Mouse (Mus musculus) myocyte (in vitro differentiated cells): Measurements from ENCODE around the gene Gm8797. TPM values are rescaled to one million over a fixed set of nuclear protein-coding genes. Genes with fewer than 3 reads are reported as not detected.
"Not testable (repeated sequence)": the region's sequence is repeated elsewhere in the genome, so short reads cannot be mapped to it uniquely, and the experiment has no call there.

Experiments
- H3K27me3 ChIP-seq: one replicate; pipeline ENCODE4 v1.6.1; 2011; ENCODE audit not compliant: control insufficient read depth, insufficient read depth, insufficient read length
- H3K36me3 ChIP-seq: one replicate; pipeline ENCODE4 v1.6.1; 2011; ENCODE audit not compliant: control insufficient read depth, insufficient read depth
- H3K4me2 ChIP-seq: one replicate; pipeline ENCODE4 v1.6.1; 2011; ENCODE audit warnings: low read depth, control low read depth
- H3K4me3 ChIP-seq: one replicate; pipeline ENCODE4 v1.5.1; 2011; ENCODE audit warnings: mild to moderate bottlenecking, control low read depth, moderate library complexity
- H3K79me2 ChIP-seq: one replicate; pipeline ENCODE4 v1.6.1; 2011; ENCODE audit not compliant: control insufficient read depth, insufficient read depth
- H3ac ChIP-seq: one replicate; pipeline ENCODE4 v1.6.1; 2011; ENCODE audit not compliant: control insufficient read depth, insufficient read length
- CEBPB ChIP-seq: IDR thresholded peaks from 2 replicates; pipeline ENCODE4 v1.6.1; 2011; ENCODE audit warnings: mild to moderate bottlenecking, moderate library complexity; ENCODE audit not compliant: poor library complexity, insufficient read depth, severe bottlenecking
- E2F4 ChIP-seq: IDR thresholded peaks from one replicate; pipeline ENCODE4 v1.6.1; 2011; ENCODE audit warnings: mild to moderate bottlenecking, control low read depth, moderate library complexity; ENCODE audit not compliant: insufficient read depth
- MAX ChIP-seq: IDR thresholded peaks from one replicate; pipeline ENCODE4 v1.6.1; 2011; ENCODE audit warnings: low read depth, mild to moderate bottlenecking, control low read depth
- MYOD1 ChIP-seq, 3 experiments: IDR thresholded peaks; one replicate each; pipeline ENCODE4 v1.6.1; 2011; ENCODE audit warnings: control low read depth in 2 of 3, low read depth in 2 of 3, mild to moderate bottlenecking in 2 of 3, moderate library complexity in 1 of 3; ENCODE audit not compliant: insufficient read length in 2 of 3, control insufficient read depth in 1 of 3
- MYOG ChIP-seq, 3 experiments: IDR thresholded peaks; one replicate each; pipeline ENCODE4 v1.6.1; 2011; ENCODE audit warnings: control low read depth in 2 of 3, low read depth in 2 of 3, mild to moderate bottlenecking in 2 of 3; ENCODE audit not compliant: insufficient read length in 2 of 3, control insufficient read depth in 1 of 3, insufficient read depth in 1 of 3
- POLR2A ChIP-seq: IDR thresholded peaks from one replicate; pipeline ENCODE4 v1.6.1; 2011; ENCODE audit warnings: low read depth, mild to moderate bottlenecking, control low read depth, moderate library complexity; ENCODE audit not compliant: insufficient read length
- POLR2AphosphoS2 ChIP-seq: IDR thresholded peaks from one replicate; pipeline ENCODE4 v1.6.1; 2011; ENCODE audit warnings: low read depth, control low read depth; ENCODE audit not compliant: insufficient read length
- REST ChIP-seq: IDR thresholded peaks from one replicate; pipeline ENCODE4 v1.6.1; 2011; ENCODE audit warnings: mild to moderate bottlenecking, control low read depth, moderate library complexity; ENCODE audit not compliant: insufficient read depth, insufficient read length
- SRF ChIP-seq: IDR thresholded peaks from one replicate; pipeline ENCODE4 v1.6.1; 2011; ENCODE audit warnings: low read depth; ENCODE audit not compliant: control insufficient read depth, insufficient read length
- TCF12 ChIP-seq: IDR thresholded peaks from one replicate; pipeline ENCODE4 v1.6.1; 2011; ENCODE audit warnings: mild to moderate bottlenecking, control low read depth; ENCODE audit not compliant: poor library complexity, insufficient read depth, severe bottlenecking
- TCF3 ChIP-seq: IDR thresholded peaks from one replicate; pipeline ENCODE4 v1.6.1; 2011; ENCODE audit warnings: low read depth, control low read depth; ENCODE audit not compliant: insufficient read length
- USF1 ChIP-seq: IDR thresholded peaks from one replicate; pipeline ENCODE4 v1.6.1; 2011; ENCODE audit warnings: low read depth, mild to moderate bottlenecking, control low read depth, moderate library complexity
- polyA plus RNA-seq: library from polyadenylated mRNA; unstranded; fragments of >200 nt; fragmentation: generic; extraction: Trizol; gene quantifications from one replicate; pipeline ENCODE4 v1.2.1, GENCODE M21; 2012; ENCODE audit warnings: missing spikeins

Gm8797 gene
- 1.1 TPM for polyA plus RNA-seq

DNA sequence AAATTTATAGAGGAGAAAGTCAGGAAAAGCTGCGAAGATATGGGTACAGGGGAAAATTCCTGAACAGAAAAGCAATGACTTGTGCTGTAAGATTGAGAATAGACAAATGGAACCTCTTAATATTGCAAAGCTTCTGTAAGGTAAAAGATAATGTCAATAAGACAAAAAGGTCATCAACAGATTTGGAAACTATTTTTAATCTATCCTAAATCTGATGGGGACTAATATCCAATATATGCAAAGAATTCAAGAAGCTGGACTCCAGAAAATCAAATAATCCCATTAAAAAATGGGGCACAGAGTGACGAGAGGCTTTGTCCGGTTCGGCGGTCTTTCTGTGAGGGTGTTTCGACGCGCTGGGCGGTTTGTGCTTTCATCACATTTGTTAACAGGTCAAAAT, at the start of gene Gm8797:
TSS of gene Gm8797 (plus strand) at position 301 of the 400 bp plus-strand sequence.
- not testable (repeated sequence) for H3ac ChIP-seq, H3K4me3 ChIP-seq, H3K4me2 ChIP-seq, H3K27me3 ChIP-seq, H3K36me3 ChIP-seq, H3K79me2 ChIP-seq

DNA sequence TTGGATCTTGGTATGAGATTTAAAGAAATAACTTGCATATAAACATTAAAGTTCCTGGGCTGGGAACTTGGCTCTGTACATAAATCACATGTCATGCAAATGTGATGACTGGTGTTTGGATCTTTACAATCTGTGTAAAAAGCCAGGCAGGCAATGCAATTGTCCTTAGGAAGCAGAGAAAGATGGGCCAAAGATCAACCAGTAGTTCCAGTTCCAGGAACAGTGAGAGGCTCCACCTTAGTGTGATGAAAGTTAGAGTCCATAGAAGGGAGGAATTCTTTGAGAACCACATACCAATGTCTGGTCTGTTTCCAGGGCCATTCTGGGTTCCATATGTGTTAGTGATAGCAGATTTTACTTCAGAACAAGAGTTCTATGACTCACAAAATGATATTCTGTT, 36.1 kb upstream of the Gm8797 start:
- no peaks in the 10 kb centered on the region for H3K79me2 ChIP-seq
- H3K27me3 ChIP-seq: no peaks in the 10 kb centered on the region
- no peak overlapping the region for H3ac ChIP-seq
- no peaks in the 10 kb centered on the region for H3K36me3 ChIP-seq
- H3K4me2 ChIP-seq: no peak overlapping the region
- H3K4me3 ChIP-seq: no peak overlapping the region
- TF ChIP-seq POLR2A: no peak
- no peak for TF ChIP-seq USF1
- TF ChIP-seq MYOD1 (IDR thresholded peaks at IDR 0.05; ENCODE audit: control insufficient read depth in 1 of 3, insufficient read length in 2 of 3, low read depth in 2 of 3): no peak
- TF ChIP-seq TCF3: no peak
- no peak for TF ChIP-seq REST
- no peak for TF ChIP-seq CEBPB
- no peak for TF ChIP-seq TCF12
- no peak for TF ChIP-seq MAX
- TF ChIP-seq E2F4: no peak
- TF ChIP-seq SRF: no peak
- TF ChIP-seq POLR2AphosphoS2: no peak
- no peak for TF ChIP-seq MYOG (IDR thresholded peaks at IDR 0.05; ENCODE audit: control insufficient read depth in 1 of 3, insufficient read depth in 1 of 3, insufficient read length in 2 of 3, low read depth in 2 of 3)

DNA sequence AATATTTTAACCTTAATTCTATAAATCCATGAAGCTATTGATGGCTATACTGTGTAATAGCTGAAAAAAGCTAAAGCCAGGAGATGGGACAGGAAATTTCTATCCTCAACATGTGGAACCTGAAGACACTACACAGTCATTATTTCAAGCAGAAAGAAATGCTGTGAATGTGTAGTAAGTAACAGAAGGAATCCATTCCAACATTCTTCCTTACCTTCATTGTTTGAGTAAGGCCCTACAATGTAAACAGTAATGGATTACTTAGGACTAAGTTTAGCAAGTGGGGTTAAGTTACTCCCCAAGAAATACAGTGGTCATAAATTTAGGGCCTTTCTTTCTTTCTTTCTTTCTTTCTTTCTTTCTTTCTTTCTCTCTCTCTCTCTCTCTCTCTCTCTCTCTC, 17.7 kb upstream of the Gm8797 start:
- H3K79me2 ChIP-seq: no peaks in the 10 kb centered on the region
- H3K4me3 ChIP-seq: no peak overlapping the region
- H3K27me3 ChIP-seq: no peaks in the 10 kb centered on the region
- no peaks in the 10 kb centered on the region for H3K36me3 ChIP-seq
- TF ChIP-seq E2F4 (no peak), POLR2AphosphoS2 (no peak), POLR2A (no peak), MYOG (IDR thresholded peaks at IDR 0.05; ENCODE audit: control insufficient read depth in 1 of 3, insufficient read depth in 1 of 3, insufficient read length in 2 of 3, low read depth in 2 of 3) (no peak), TCF3 (no peak), TCF12 (no peak)
- no peak overlapping the region for H3ac ChIP-seq
- no peak overlapping the region for H3K4me2 ChIP-seq

DNA sequence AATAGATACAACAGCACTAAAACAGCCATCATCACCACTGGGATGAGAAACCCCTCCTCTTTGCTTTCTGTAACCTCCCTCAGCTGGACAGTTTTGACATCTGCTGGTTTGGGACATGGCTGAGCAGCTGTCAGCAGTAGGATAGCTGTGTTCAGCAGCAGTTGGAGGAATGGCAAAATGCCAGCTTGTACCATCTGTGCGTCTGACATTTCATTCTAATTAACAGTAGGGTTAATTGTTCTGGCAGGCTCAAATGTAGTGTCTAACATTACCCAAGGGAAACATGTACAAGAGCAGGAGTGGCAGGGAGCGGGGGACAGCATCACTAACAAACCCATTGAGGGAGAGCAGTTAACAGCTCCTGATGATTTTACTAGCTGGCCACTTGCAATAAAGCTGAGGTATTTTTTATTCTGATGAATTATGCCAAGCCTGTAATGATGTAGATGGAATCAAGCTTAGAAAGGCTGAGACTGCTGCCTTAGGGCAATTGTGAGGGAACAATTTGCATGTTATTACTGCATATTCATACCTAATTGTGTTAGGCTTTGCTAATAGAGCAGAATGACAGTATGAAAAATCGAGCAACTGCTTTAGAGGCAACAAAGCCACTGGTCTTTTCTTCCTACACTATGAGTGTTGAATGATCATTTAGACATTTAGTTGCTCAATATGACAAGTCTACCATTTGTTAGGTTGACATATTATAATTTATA, 4.3 kb downstream of the Gm8797 start:
- Histone ChIP-seq H3K79me2 (no peaks in the 10 kb centered on the region), H3K4me2 (no peak overlapping the region), H3K27me3 (no peaks in the 10 kb centered on the region), H3ac (no peak overlapping the region), H3K36me3 (no peaks in the 10 kb centered on the region), H3K4me3 (no peak overlapping the region)
- TF ChIP-seq POLR2A (no peak), TCF3 (no peak), MAX (no peak), SRF (no peak), POLR2AphosphoS2 (no peak), USF1 (no peak), MYOG (IDR thresholded peaks at IDR 0.05; ENCODE audit: control insufficient read depth in 1 of 3, insufficient read depth in 1 of 3, insufficient read length in 2 of 3, low read depth in 2 of 3) (peak in 1 of 3 experiments; percentile 16), MYOD1 (IDR thresholded peaks at IDR 0.05; ENCODE audit: control insufficient read depth in 1 of 3, insufficient read length in 2 of 3, low read depth in 2 of 3) (peak in 1 of 3 experiments; percentile 69), E2F4 (no peak), TCF12 (no peak), REST (no peak), CEBPB (no peak)

DNA sequence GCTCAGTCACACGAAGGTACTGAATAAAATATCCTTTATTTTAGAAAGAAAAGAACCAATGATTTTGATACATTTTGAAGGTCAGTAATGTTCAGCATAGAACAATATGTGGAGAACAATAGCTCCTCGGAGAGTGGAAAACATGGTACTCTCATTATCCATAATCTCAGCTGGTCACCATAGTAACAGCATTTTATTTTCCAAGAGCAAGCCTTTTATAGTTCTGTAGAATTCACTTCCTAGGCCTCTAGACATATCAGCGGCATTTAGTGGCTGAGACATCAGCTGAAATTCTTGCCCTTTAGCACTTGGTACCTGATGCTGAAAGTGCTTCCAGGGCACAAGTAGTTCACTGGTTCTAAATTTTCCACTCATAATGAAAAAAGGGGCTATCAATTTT, 15.7 kb downstream of the Gm8797 start:
- Histone ChIP-seq H3K27me3 (no peaks in the 10 kb centered on the region), H3K4me3 (no peak overlapping the region), H3K36me3 (no peaks in the 10 kb centered on the region), H3K4me2 (no peak overlapping the region), H3ac (no peak overlapping the region), H3K79me2 (no peaks in the 10 kb centered on the region)
- TF ChIP-seq TCF12 (no peak), MYOG (IDR thresholded peaks at IDR 0.05; ENCODE audit: control insufficient read depth in 1 of 3, insufficient read depth in 1 of 3, insufficient read length in 2 of 3, low read depth in 2 of 3) (no peak), POLR2AphosphoS2 (no peak), TCF3 (no peak), SRF (no peak), E2F4 (no peak)
